Mouse (Mus musculus): ENCODE results near the gene Atpaf2.

- no peak for TF ChIP-seq CTCF (conservative IDR thresholded peaks at IDR 0.05 in 1 of 2, IDR thresholded peaks at IDR 0.05 in 1 of 2; ENCODE audit: low read depth in 2 of 2, low read length in 2 of 2)
- TF ChIP-seq EP300 (IDR thresholded peaks at IDR 0.05; ENCODE audit: low read length): peak; percentile 54; the same call in 1 of the 2 replicates
- TF ChIP-seq MAX (IDR thresholded peaks at IDR 0.05; ENCODE audit: low read length): peak; percentile 95
- TF ChIP-seq POLR2A (IDR thresholded peaks at IDR 0.05; ENCODE audit: low read depth, low read length): peak; percentile 50; the same call in 1 of the 2 replicates
- TF ChIP-seq MAFK (IDR thresholded peaks at IDR 0.05; ENCODE audit: insufficient replicate concordance, low read length): no peak
- no peak for TF ChIP-seq POLR2AphosphoS2 (IDR thresholded peaks at IDR 0.05; ENCODE audit: low read depth, low read length)
- no peak for TF ChIP-seq ZC3H11A (IDR thresholded peaks at IDR 0.05; ENCODE audit: low read depth, low read length)
- no peak for TF ChIP-seq PAX5 (IDR thresholded peaks at IDR 0.05; ENCODE audit: low read length)
- TF ChIP-seq USF2 (conservative IDR thresholded peaks at IDR 0.05; ENCODE audit: low read depth, low read length): peak; percentile 69
- TF ChIP-seq GABPA (IDR thresholded peaks at IDR 0.05; ENCODE audit: insufficient replicate concordance, low read depth, low read length): no peak
Observed at GRCm38 (mm10) chr11:60374481-60374880, 43.8 kb downstream of the Atpaf2 start.

Data from CH12.LX (cell line).